Mouse (Mus musculus) spleen, embryonic (tissue): ENCODE results near the gene Gm20431.

Source experiments
- CTCF ChIA-PET: fragments of 350-600 bp; sonication (Branson Sonifier 250); formaldehyde crosslinking; loops from one replicate; lab custom pipeline; 2022; lab: Charles Lee

Gene Gm20431

GRCm38 (mm10) chr2:167661270-167662203 lies at the start of gene Gm20431:
Gene Gm20431 (minus strand): TSS chr2:167661496.
- CTCF ChIA-PET = interaction anchor here (0.5 to 0.8 kb wide), 3 partner anchors 11 to 1675 kb away, joined by 3 to 20 read pairs (median 3); no protein-coding TSS in a partner anchor

DNA sequence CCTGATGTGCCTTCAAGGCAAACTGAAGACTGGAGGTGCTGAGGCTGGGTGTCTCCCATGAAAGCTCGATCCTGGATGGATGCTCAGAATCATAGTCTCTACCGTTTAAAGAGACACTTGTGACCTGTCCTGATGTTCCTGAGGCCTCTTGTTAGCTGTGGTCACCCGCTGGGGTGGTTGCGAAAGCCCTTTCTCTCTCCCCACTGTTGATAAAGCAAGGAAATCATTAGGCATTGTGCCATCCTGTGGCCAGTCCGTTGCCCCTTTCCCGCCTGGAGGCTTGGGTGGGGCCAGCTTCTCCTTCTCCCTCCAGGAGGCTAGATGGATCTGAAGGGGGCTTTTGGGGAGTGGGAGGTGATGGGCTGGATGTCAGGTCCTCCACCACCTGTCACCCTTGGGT lies 49.3 kb upstream of the Gm20431 start:
- CTCF ChIA-PET = no interaction called here

DNA sequence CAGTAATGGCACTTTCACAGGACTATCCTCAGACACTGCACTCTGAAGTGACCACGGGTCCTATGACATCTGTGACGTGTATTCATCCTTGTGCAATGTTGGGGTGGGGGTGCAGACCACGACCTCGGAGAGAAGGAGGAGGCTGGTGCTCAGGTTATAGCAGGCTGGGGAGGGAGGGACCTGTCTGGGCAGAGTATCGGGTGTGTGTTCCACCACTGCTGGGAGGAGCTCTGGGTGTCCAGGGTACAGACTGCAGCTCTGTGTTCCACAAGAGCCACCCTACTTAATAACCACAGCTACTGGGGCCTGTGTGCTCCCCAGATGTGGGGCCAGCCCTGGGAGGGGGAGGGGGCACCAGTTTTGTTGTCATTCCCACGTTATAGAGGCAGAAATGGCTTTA lies 48.7 kb upstream of the Gm20431 start:
- CTCF ChIA-PET = no interaction called here

DNA sequence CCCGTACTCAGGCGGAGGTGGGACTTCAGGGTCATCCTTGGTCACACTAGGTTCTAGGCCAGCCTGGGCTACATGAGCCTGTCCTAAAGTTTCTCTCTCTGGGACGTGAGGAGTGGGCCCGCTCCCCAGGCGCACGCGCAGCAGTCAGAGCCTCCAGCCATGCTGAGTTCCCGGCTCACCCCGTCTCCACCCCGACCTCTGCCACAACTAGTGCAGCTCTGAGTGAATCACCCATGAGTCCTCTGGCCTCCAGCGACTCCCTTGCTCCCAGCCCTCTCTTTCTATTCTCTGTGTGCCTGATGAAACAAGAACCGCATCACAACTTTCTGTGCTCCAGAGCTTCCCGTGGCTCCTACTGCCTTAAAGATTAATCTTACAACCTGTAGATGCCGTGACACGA lies 47.1 kb upstream of the Gm20431 start:
- CTCF ChIA-PET = interaction anchor here (0.6 kb wide), 1 partner anchor 15 kb away, joined by 25 read pairs; no protein-coding TSS in a partner anchor

DNA sequence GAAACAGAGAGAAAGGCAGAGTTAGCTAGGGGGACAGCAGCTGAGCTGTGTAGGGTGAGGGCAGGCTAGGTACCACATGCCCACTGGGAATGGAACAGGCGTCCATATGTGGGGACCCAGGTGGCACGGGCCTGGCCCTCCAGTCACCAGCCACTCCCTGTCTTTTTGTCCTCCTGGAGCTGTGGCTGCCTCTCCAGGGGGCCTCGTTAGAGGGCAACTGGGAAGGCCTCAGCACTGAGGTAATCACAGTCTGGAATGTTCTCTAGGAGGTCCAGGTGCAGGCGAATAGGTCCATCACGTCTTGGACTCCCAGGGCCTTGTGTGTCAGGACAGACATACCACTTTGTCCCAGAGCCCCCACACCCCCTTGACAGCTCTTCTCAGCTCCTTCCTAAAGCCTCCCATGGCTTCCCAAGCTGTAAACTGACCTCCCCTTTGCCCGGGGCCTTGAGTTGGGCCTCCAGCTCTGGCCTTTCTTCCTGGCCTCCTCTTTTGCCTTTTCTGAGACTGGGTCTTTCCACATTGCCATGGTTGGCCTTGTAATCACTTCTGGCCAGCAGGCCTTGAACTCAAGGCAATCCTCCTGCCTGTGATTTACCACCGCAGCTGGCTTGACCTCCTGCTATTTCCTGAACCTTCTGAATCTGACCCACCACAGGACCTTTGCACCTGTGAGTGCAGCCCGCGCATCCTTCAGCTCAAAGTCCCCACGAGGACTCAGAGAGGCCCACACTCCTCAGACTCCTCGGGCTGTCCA lies 45.1 kb upstream of the Gm20431 start:
- CTCF ChIA-PET = interaction anchor here (1.4 kb wide), 1 partner anchor 17 kb away, joined by 3 read pairs; the partner anchor contains the start of gene Tmem189

DNA sequence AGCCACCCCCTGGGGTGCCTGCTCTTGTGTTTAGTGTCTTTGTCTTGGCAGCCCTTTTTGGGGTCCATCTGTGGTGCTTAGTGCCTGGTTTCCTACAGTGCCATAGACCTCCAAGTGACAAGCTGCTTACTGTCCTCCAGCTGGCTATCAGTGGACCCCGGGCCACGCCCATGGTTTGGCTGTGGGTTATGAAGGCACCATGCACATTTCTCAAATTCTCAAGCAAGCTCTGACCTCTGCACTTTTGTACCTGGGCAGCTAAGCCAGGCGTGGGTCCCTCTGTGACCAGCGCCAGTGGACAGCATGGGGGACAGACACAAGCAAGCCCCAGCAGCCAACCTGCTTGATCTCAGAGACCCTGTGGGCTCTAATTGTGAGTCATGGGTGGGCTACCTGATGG lies 43.1 kb upstream of the Gm20431 start:
- CTCF ChIA-PET = no interaction called here

DNA sequence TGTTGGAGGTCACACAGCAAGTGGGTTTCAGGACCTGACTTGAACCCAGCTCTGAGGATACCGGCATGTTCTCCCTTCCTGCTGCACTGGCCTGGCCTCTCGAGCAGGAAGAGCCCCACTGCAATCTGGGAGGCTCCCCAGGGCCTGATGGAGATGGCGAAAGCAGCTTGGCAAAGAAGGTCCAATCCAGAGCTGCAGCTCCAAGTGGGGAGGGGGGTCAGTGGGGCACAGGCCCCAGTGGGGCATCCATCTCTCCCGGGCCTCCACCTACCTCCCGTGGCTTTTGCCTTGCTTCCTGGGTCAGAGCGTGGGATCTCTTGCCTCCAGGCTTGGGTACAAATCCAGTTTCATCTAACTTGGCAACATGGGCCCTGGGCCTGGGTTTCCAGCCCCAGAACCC lies 40.8 kb upstream of the Gm20431 start:
- CTCF ChIA-PET = interaction anchor here (1.3 kb wide), 1 partner anchor 12 kb away, joined by 4 read pairs; no protein-coding TSS in a partner anchor

DNA sequence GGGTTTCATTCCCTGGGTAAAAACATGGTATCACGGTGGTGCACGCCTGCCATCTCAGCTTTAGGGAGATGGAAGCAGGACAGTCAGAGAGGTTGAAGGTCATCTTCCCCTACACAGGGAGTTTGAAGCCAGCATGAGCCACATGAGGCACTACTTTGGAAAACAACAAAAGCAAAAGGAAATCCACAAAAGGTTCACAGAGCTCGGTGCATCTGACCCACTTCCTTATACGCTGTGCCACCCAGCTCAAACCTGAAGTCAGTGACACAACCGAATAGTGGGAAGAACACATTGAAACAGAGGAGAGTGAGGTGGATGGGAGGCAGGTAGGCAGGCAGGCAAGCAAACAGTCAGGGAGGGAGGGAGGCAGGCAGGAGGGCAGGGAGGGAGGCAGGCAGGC lies 40.2 kb upstream of the Gm20431 start:
- CTCF ChIA-PET = interaction anchor here (1.3 kb wide), 1 partner anchor 13 kb away, joined by 4 read pairs; no protein-coding TSS in a partner anchor

GRCm38 (mm10) chr2:167700018-167700417 lies 38.7 kb upstream of the Gm20431 start:
- CTCF ChIA-PET = no interaction called here

DNA sequence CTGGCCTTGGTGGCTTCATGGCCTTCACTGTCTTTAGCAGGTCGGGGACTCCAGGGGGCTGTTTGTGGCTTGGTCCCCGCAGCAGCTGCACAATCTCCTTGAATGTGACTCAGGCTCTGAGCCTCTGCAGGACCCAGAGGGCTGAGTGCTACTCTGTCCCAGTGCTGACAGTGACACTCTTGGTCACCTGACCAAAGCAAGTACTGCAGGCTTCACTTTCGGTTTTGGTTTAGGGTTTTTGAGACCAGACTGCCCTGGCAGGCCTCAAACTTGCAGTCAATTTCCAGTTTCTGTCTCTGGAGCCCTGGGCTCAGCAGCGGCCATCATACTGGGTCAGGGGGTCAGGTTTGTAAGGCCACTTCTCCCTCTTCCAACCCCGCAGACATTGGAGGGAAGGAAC lies 36.6 kb upstream of the Gm20431 start:
- CTCF ChIA-PET = interaction anchor here (0.5 to 0.7 kb wide), 2 partner anchors 15 to 37 kb away, joined by 3 read pairs; no protein-coding TSS in a partner anchor

DNA sequence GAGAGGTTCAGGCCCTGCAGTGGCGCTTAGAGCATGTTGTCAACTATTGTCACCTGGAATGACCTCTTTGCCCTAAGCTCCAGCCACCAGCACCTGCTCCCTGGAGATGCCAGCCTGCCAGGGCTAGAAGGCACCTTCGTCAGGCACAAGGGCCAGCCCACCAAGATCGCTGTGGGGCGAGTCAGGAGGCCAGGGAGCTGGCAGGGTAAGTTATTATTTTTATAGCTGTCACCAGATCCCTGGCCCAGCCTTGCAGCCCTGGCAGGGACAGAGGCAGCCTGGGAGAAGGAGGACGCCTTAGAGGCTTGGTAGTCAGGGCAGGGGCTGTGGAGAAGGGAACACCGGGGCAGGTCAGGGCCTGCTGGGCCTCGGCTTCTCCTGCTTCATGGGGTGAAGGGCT lies 34.8 kb upstream of the Gm20431 start:
- CTCF ChIA-PET = interaction anchor here (0.6 kb wide), 1 partner anchor 833 kb away, joined by 3 read pairs; no protein-coding TSS in a partner anchor

DNA sequence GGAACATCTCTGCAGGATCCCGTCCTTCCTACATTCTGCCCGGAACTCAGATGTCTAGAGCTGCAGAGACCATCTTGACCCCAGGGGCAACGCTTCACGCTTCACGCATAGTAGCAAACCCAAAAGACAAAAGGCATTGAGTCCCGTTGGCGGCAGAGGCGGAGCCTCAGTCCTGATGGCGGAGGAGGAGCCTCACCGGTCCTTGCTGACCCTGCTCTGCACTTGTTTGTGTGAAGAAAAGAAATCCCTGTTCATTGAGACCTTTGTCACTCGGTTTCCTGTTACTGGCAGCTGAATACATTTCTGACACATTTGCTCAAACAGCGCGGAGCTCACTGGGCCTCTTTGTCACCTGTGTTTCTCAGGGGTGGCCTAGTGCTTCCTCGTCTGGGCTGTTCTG lies 34.2 kb upstream of the Gm20431 start:
- CTCF ChIA-PET = interaction anchor here (0.5 kb wide), 1 partner anchor 183 kb away, joined by 5 read pairs; no protein-coding TSS in a partner anchor

GRCm38 (mm10) chr2:167694963-167695362 lies 33.7 kb upstream of the Gm20431 start:
- CTCF ChIA-PET = interaction anchor here (0.5 kb wide), 1 partner anchor 183 kb away, joined by 5 read pairs; no protein-coding TSS in a partner anchor

DNA sequence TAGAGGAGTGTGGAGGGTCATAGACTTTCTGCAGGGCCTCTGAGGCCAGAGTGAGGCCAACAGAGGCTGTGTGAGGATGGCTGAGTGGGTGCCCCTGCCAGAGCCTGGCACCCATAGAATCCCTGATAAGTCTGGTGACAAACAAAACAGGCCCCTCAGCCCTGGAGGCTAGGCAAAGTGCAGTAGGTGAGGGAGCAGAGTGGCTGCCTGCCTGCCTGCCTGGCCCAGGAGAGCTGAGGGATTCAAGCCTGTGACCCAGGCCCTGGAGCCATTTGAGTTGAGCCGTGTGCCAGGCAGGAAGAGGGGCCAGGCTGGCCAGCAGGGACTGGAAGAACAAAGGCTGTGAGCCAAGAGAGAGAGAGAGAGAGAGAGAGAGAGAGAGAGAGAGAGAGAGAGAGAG lies 32.9 kb upstream of the Gm20431 start:
- CTCF ChIA-PET = interaction anchor here (0.7 kb wide), 1 partner anchor 39 kb away, joined by 10 read pairs; no protein-coding TSS in a partner anchor

- CTCF ChIA-PET = interaction anchor here (0.7 kb wide), 1 partner anchor 15 kb away, joined by 25 read pairs; no protein-coding TSS in a partner anchor
These were observed 32.2 kb upstream of the Gm20431 start for GRCm38 (mm10) chr2:167693540-167693939.

DNA sequence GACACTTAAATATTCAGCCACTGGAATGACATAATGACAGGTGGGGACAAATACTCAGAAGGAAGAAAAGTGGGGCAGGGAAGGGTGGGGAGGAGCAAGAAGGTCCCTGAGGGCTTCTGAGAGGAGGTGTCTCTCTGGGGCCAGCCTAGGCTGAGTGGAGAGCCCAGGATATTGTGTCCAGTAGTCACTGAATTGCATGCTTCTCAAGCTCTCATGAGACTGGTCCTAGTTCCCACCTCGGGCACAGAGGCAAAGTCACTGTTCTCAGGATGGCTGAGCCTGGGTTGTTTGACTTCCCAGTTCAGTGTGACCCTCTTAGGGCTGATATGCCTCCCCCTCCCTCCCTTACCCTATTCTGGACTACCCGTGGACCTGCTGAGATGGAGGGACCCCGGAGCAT lies 31.5 kb upstream of the Gm20431 start:
- CTCF ChIA-PET = interaction anchor here (0.6 kb wide), 1 partner anchor 56 kb away, joined by 3 read pairs; no protein-coding TSS in a partner anchor

GRCm38 (mm10) chr2:167691871-167692661 lies 30.8 kb upstream of the Gm20431 start:
- CTCF ChIA-PET = interaction anchor here (0.6 kb wide), 1 partner anchor 55 kb away, joined by 3 read pairs; no protein-coding TSS in a partner anchor

DNA sequence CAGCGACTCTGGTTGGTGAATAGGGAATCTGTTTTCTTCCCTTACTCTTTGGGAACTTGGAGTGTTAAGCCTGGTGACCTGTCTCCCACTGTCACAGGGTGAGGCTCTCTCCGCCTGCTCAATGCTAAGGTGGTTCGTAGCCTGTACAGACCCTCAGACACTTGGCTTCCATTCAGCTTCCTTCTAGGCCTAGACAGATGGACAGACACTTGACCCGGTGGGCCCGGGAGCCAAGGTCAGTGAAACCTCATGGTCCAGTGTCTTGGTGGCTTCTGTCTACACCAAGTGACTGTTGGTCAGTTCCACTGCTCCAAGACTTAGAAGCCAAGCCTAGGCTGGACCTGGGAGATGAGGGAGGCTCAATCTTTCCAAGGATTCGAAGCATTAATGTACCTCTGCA lies 30.1 kb upstream of the Gm20431 start:
- CTCF ChIA-PET = no interaction called here

DNA sequence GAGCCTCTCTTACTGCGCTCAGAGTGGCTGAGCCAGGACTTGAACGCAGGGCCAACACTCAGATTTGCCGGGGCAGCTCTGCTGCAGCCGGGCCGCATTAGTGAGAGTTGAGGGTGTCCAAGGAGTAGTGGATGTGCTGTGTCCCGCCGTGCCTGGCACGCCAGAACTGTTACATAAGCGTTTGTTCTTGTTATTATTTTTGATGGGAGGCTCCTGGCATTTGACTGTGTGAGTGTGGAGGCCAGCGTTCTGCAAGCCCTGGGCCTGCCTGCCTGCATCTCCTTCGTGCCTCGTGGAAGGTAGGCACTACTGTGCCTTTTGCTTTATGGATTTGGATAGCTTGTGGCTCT lies 29.6 kb upstream of the Gm20431 start:
- CTCF ChIA-PET = no interaction called here

DNA sequence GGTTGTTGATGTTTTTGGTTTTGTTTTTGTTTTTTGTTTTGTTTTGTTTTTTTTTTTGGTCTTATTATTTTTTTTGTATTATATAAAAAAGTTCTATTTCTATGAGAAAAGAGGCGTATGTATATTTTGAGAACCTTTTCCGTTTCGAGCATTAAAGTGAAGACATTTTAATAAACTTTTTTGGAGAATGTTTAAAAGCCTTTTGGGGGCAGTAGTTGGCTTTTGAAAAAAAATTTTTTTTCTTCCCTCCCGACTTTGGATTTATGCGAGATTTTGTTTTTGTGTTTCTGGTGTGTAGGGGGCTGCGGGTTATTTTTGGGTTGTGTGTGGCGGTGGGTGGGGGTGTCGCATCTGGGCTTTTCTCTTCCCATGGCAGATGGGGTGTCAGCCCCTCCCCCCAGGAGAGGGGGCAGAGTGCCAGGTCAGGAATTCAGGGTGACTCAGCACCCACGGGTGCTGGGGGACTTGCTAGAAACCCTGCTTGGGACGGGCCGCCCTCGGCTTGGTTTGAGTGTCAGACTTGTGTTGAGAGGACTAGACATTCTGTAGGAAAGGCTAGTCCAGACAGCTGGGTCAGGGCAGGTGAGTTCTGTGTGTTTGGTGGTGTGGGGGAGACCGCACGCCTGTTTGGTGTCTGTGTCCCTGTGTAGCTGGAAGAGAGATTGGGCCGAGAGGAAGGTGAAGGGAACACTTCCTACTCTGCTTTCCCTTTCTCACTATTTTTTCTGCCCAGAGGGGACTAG lies 29.1 kb upstream of the Gm20431 start:
- CTCF ChIA-PET = interaction anchor here (1.1 kb wide), 1 partner anchor 16 kb away, joined by 3 read pairs; no protein-coding TSS in a partner anchor
